Mouse (Mus musculus): Measurements from ENCODE around the gene Rab22a. TPM values are rescaled to one million over a fixed set of nuclear protein-coding genes. Genes with fewer than 3 reads are reported as not detected.
"Not testable (repeated sequence)": the region's sequence is repeated elsewhere in the genome, so short reads cannot be mapped to it uniquely, and the experiment has no call there.

Gene Rab22a
- total and polyA plus RNA-seq, 2 experiments from 2014 or later: 25.2 to 31.4 TPM

- Histone ChIP-seq H3K4me2 (ENCODE audit: low read depth, low read length) (no peak overlapping the region), H3K27ac (ENCODE audit: low read depth) (no peak overlapping the region), H3K27me3 (ENCODE audit: control insufficient read depth, insufficient read depth, low read length) (no peaks in the 10 kb centered on the region), H3K9me3 (replicated peaks; ENCODE audit: control insufficient read depth, low read length) (no peaks in the 10 kb centered on the region), H3K9ac (replicated peaks; ENCODE audit: low read depth, low read length) (no peak overlapping the region), H3K4me1 (ENCODE audit: control insufficient read depth, insufficient read depth) (no peaks in the 10 kb centered on the region), H3K36me3 (replicated peaks; ENCODE audit: control insufficient read depth, insufficient read depth, low read length) (0 out of 2 replicates have a peak, but pooled peaks cover 5% of the 10 kb centered on the region), H3K4me3 (ENCODE audit: low read depth, low read length) (no peak overlapping the region)
- 67% methylated on average over 10 of the region's 10 CpGs for WGBS
- ATAC-seq (ENCODE audit: insufficient read depth, low read depth) (no peak), DNase-seq (ENCODE audit: low spot score) (no peak)
- TF ChIP-seq CTCF (IDR thresholded peaks at IDR 0.05; ENCODE audit: low read depth) (no peak), EP300 (IDR thresholded peaks at IDR 0.05; ENCODE audit: low read depth) (no peak)
These were observed 53.1 kb downstream of the Rab22a start for GRCm38 (mm10) chr2:173712656-173713055.

- H3K27me3 ChIP-seq (ENCODE audit: control insufficient read depth, insufficient read depth, low read length): no peaks in the 10 kb centered on the region
- ATAC-seq (ENCODE audit: insufficient read depth, low read depth): no peak
- H3K36me3 ChIP-seq (replicated peaks; ENCODE audit: control insufficient read depth, insufficient read depth, low read length): 0 out of 2 replicates have a peak, but pooled peaks cover under 1% of the 10 kb centered on the region
- H3K9me3 ChIP-seq (replicated peaks; ENCODE audit: control insufficient read depth, low read length): no peaks in the 10 kb centered on the region
- TF ChIP-seq EP300 (IDR thresholded peaks at IDR 0.05; ENCODE audit: low read depth) (no peak), CTCF (IDR thresholded peaks at IDR 0.05; ENCODE audit: low read depth) (no peak)
- H3K4me1 ChIP-seq (ENCODE audit: control insufficient read depth, insufficient read depth): no peaks in the 10 kb centered on the region
- no peak for DNase-seq (ENCODE audit: low spot score)
- H3K4me3 ChIP-seq (ENCODE audit: low read depth, low read length): no peak overlapping the region
- 74% methylated on average over 4 of the region's 4 CpGs for WGBS
- no peak overlapping the region for H3K9ac ChIP-seq (replicated peaks; ENCODE audit: low read depth, low read length)
- H3K4me2 ChIP-seq (ENCODE audit: low read depth, low read length): no peak overlapping the region
- H3K27ac ChIP-seq (ENCODE audit: low read depth): no peak overlapping the region
These were observed 53.7 kb downstream of the Rab22a start for GRCm38 (mm10) chr2:173713241-173713640.

- H3K4me3 ChIP-seq (ENCODE audit: low read depth, low read length): no peak overlapping the region
- no peaks in the 10 kb centered on the region for H3K36me3 ChIP-seq (replicated peaks; ENCODE audit: control insufficient read depth, insufficient read depth, low read length)
- TF ChIP-seq EP300 (IDR thresholded peaks at IDR 0.05; ENCODE audit: low read depth) (no peak), CTCF (IDR thresholded peaks at IDR 0.05; ENCODE audit: low read depth) (no peak)
- ATAC-seq (ENCODE audit: insufficient read depth, low read depth): no peak
- 77% methylated on average over 8 of the region's 8 CpGs for WGBS
- H3K9me3 ChIP-seq (replicated peaks; ENCODE audit: control insufficient read depth, low read length): no peaks in the 10 kb centered on the region
- no peak overlapping the region for H3K9ac ChIP-seq (replicated peaks; ENCODE audit: low read depth, low read length)
- no peak overlapping the region for H3K27ac ChIP-seq (ENCODE audit: low read depth)
- no peaks in the 10 kb centered on the region for H3K27me3 ChIP-seq (ENCODE audit: control insufficient read depth, insufficient read depth, low read length)
- no peak for DNase-seq (ENCODE audit: low spot score)
- H3K4me1 ChIP-seq (ENCODE audit: control insufficient read depth, insufficient read depth): no peaks in the 10 kb centered on the region
- no peak overlapping the region for H3K4me2 ChIP-seq (ENCODE audit: low read depth, low read length)
These were observed 55.2 kb downstream of the Rab22a start for GRCm38 (mm10) chr2:173714620-173715218.

GRCm38 (mm10) chr2:173716966-173717365, 57.4 kb downstream of the Rab22a start:
- DNase-seq (ENCODE audit: low spot score): no peak
- no peak overlapping the region for H3K4me2 ChIP-seq (ENCODE audit: low read depth, low read length)
- no peak overlapping the region for H3K27ac ChIP-seq (ENCODE audit: low read depth)
- H3K4me3 ChIP-seq (ENCODE audit: low read depth, low read length): no peak overlapping the region
- no peak for ATAC-seq (ENCODE audit: insufficient read depth, low read depth)
- no peaks in the 10 kb centered on the region for H3K9me3 ChIP-seq (replicated peaks; ENCODE audit: control insufficient read depth, low read length)
- H3K9ac ChIP-seq (replicated peaks; ENCODE audit: low read depth, low read length): no peak overlapping the region
- H3K4me1 ChIP-seq (ENCODE audit: control insufficient read depth, insufficient read depth): no peaks in the 10 kb centered on the region
- H3K36me3 ChIP-seq (replicated peaks; ENCODE audit: control insufficient read depth, insufficient read depth, low read length): no peaks in the 10 kb centered on the region
- no peaks in the 10 kb centered on the region for H3K27me3 ChIP-seq (ENCODE audit: control insufficient read depth, insufficient read depth, low read length)
- TF ChIP-seq EP300 (IDR thresholded peaks at IDR 0.05; ENCODE audit: low read depth): no peak
- no peak for TF ChIP-seq CTCF (IDR thresholded peaks at IDR 0.05; ENCODE audit: low read depth)
- 75% methylated on average over 5 of the region's 5 CpGs for WGBS

GRCm38 (mm10) chr2:173719115-173719514, 59.6 kb downstream of the Rab22a start, which contains the start of gene 1700010B08Rik:
TSS of gene 1700010B08Rik (plus strand) at chr2:173719415.
- 78% methylated on average over 5 of the region's 7 CpGs for WGBS
- H3K9ac ChIP-seq (replicated peaks; ENCODE audit: low read depth, low read length); H3K36me3 ChIP-seq (replicated peaks; ENCODE audit: control insufficient read depth, insufficient read depth, low read length); H3K9me3 ChIP-seq (replicated peaks; ENCODE audit: control insufficient read depth, low read length); H3K27ac ChIP-seq (ENCODE audit: low read depth); ATAC-seq (ENCODE audit: insufficient read depth, low read depth); H3K4me1 ChIP-seq (ENCODE audit: control insufficient read depth, insufficient read depth); H3K4me2 ChIP-seq (ENCODE audit: low read depth, low read length); DNase-seq (ENCODE audit: low spot score); H3K27me3 ChIP-seq (ENCODE audit: control insufficient read depth, insufficient read depth, low read length); H3K4me3 ChIP-seq (ENCODE audit: low read depth, low read length): not testable (repeated sequence)

- 56% methylated on average over 11 of the region's 11 CpGs for WGBS
- Histone ChIP-seq H3K4me2 (ENCODE audit: low read depth, low read length) (no peak overlapping the region), H3K4me1 (ENCODE audit: control insufficient read depth, insufficient read depth) (no peaks in the 10 kb centered on the region), H3K27me3 (ENCODE audit: control insufficient read depth, insufficient read depth, low read length) (no peaks in the 10 kb centered on the region), H3K4me3 (ENCODE audit: low read depth, low read length) (no peak overlapping the region), H3K27ac (ENCODE audit: low read depth) (no peak overlapping the region), H3K9ac (replicated peaks; ENCODE audit: low read depth, low read length) (no peak overlapping the region), H3K9me3 (replicated peaks; ENCODE audit: control insufficient read depth, low read length) (no peaks in the 10 kb centered on the region), H3K36me3 (replicated peaks; ENCODE audit: control insufficient read depth, insufficient read depth, low read length) (no peaks in the 10 kb centered on the region)
- no peak for ATAC-seq (ENCODE audit: insufficient read depth, low read depth)
- no peak for TF ChIP-seq CTCF (IDR thresholded peaks at IDR 0.05; ENCODE audit: low read depth)
- no peak for TF ChIP-seq EP300 (IDR thresholded peaks at IDR 0.05; ENCODE audit: low read depth)
- no peak for DNase-seq (ENCODE audit: low spot score)
These were observed 62.8 kb downstream of the Rab22a start for GRCm38 (mm10) chr2:173722251-173722857.

All from heart, postnatal 0 days (tissue).